Mouse (Mus musculus) midbrain, embryonic 10.5 days (tissue): Measurements from ENCODE around the gene Lck. TPM values are rescaled to one million over a fixed set of nuclear protein-coding genes. Genes with fewer than 3 reads are reported as not detected.

Experiments used
- DNase-seq: peaks from one replicate; pipeline ENCODE4 v3.0.0-alpha.2; 2017; ENCODE audit warnings: low spot score
- H3K27ac ChIP-seq: fragments of 300-500 bp; sonication (generic); replicated peaks from 2 replicates; pipeline ENCODE4 v1.5.1; 2016; ENCODE audit warnings: mild to moderate bottlenecking
- H3K27me3 ChIP-seq: fragments of 300-500 bp; sonication (generic); 2 replicates; pipeline ENCODE4 v1.6.1; 2016; ENCODE audit warnings: low read depth, mild to moderate bottlenecking; ENCODE audit not compliant: poor library complexity, severe bottlenecking
- H3K36me3 ChIP-seq: fragments of 300-500 bp; sonication (generic); 2 replicates; pipeline ENCODE4 v1.6.1; 2016; ENCODE audit warnings: mild to moderate bottlenecking, moderate library complexity
- H3K4me1 ChIP-seq: fragments of 300-500 bp; sonication (generic); 2 replicates; pipeline ENCODE4 v1.6.1; 2016
- H3K4me3 ChIP-seq: fragments of 300-500 bp; sonication (generic); 2 replicates; pipeline ENCODE4 v1.5.1; 2016; ENCODE audit warnings: mild to moderate bottlenecking, moderate library complexity
- H3K9me3 ChIP-seq: fragments of 300-500 bp; sonication (generic); replicated peaks from 2 replicates; pipeline ENCODE4 v1.6.1; 2016; ENCODE audit warnings: mild to moderate bottlenecking
- WGBS: fragments of 180-500 bp; shearing (Covaris S2); methylation state at CpG from one replicate; pipeline ENCODE4 v1.1.7; 2016; 5-methylcytosine and 5-hydroxymethylcytosine counted together
- polyA plus RNA-seq: library from polyadenylated mRNA; unstranded; fragments of >200 nt; fragmentation: Nextera tagmentation; extraction: Ambion mirVana; gene quantifications from 2 replicates; pipeline ENCODE4 v1.2.1, GENCODE M21; 2016

The Lck gene
- 4.7 and 7.2 TPM in 2 replicates for polyA plus RNA-seq

DNA sequence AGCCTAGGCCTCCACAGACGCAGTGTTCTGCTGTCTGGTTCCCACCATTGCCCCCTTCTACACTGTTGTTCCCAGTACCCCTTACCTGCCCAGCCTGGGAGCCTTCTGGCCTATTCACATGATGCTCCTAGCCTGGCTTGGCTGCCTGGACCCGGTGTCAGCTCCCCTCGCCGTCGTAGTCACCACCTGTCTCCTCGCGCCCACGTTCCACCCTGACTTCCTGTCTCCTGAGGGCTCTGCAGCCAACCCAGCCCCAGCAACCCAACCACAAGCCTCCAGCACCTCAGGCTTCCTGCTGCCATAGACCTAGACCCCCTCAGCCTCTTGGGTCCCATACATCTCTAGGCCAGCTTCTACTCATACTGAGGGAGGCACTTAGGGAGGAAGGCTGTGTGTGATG is at the start of gene Lck:
Lck (minus strand) TSS at position 212 of the 400 bp plus-strand sequence.
- peaks cover 18% of the 10 kb centered on the region for H3K4me1 ChIP-seq
- no peaks in the 10 kb centered on the region for H3K36me3 ChIP-seq
- H3K4me3 ChIP-seq = no peak within 1 kb of the TSS
- no peak within 1 kb of the TSS for H3K27ac ChIP-seq
- no peaks in the 10 kb centered on the region for H3K9me3 ChIP-seq
- DNase-seq = no peak
- 0 out of 2 replicates have a peak, but pooled peaks cover 5% of the 10 kb centered on the region for H3K27me3 ChIP-seq
- WGBS = 93% methylated on average over 8 of the region's 8 CpGs

DNA sequence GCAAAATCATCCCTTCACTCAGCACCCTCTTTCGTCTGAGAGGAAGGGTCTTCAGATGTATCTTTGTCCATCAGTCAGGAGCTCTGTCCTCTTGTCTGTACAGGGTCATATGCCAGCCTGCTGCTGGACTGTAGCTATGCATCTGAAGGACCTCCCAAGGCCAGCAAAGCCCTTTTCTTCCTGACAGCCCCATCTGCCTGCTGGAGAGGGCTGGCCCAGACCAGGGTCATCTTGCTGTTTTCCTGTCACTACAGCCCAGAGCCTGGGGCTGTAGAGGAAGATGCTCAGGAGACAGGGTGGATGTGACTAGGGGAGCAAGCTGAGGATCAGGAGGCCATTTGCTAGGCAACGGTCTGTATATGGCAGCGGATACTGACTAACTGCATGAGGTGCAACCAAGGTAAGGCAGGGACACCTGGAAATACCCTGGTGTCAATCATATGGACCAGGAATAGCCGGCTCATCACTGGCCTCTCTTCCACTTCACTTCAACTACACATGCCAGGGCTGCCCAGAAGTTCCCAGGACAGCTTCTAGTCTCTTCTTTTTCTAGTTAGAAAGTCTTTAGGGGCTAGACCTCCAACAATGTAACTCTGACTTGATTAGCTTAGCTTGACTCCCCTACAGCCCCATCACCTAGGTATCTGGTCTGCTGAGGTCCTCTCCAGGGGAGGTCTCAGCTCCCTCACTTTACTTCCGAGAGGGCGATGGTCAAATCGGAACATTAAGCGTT is 49.5 kb upstream of the Lck start:
- WGBS = 22% methylated on average over 8 of the region's 8 CpGs

DNA sequence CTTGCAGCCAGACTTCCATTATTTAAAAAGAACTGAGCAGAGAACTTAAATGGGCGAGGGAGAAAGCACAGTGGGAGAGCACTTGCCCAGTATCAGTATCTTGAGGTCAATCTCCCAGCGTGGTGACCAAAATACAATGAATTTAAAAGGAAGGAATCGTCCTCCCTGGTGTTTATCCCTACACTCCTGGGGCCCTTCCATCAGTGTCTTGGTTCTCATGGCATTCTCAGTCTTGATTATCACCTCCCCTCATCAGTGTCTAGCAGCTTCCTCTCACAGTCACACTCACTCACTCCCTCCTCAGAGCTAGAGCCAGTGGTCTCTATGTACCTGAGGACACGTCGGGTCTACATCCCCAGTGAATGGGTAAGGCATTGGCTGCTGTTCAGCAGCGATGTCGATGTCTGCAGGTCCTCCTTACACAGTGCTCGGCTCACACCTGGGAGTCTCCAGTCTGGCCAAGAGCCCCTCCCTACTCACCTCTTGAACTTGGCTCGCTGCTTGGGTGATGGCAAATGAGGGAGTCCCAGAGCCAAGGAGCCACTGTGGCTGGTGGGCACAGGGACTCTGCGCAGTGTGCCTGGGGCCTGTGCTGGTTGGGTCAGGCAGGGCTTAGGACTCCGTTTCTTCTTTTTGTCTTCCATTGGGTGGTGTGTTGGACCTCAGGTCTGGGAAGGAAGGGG is 48.8 kb upstream of the Lck start:
- WGBS = 80% methylated on average over 11 of the region's 11 CpGs
- Histone ChIP-seq H3K4me1 (peaks cover 57% of the 10 kb centered on the region), H3K9me3 (no peaks in the 10 kb centered on the region), H3K36me3 (peaks cover 17% of the 10 kb centered on the region), H3K27ac (peak overlapping the region; percentile 89), H3K27me3 (no peaks in the 10 kb centered on the region), H3K4me3 (peak overlapping the region; percentile 73)
- DNase-seq = no peak

More for the DNA sequence above, 49.5 kb upstream of the Lck start:
- peak overlapping the region; percentile 89 for H3K27ac ChIP-seq
- no peaks in the 10 kb centered on the region for H3K9me3 ChIP-seq
- H3K36me3 ChIP-seq = peaks cover 22% of the 10 kb centered on the region
- H3K4me3 ChIP-seq = peak overlapping the region; percentile 73
- no peak for DNase-seq
- no peaks in the 10 kb centered on the region for H3K27me3 ChIP-seq
- peaks cover 53% of the 10 kb centered on the region for H3K4me1 ChIP-seq

GRCm38 (mm10) chr4:129621283-129621841 is 47.9 kb upstream of the Lck start:
- WGBS = 85% methylated on average over 8 of the region's 8 CpGs
- DNase-seq = no peak

GRCm38 (mm10) chr4:129620419-129621282 is 47.2 kb upstream of the Lck start:
- WGBS = 90% methylated on average over 11 of the region's 11 CpGs
- Histone ChIP-seq H3K27me3 (no peaks in the 10 kb centered on the region), H3K4me1 (peaks cover 54% of the 10 kb centered on the region), H3K27ac (no peak overlapping the region), H3K4me3 (no peak overlapping the region), H3K36me3 (peaks cover 19% of the 10 kb centered on the region), H3K9me3 (no peaks in the 10 kb centered on the region)
- DNase-seq = no peak

More at GRCm38 (mm10) chr4:129621283-129621841, 47.9 kb upstream of the Lck start:
- Histone ChIP-seq H3K36me3 (peaks cover 17% of the 10 kb centered on the region), H3K4me1 (peaks cover 57% of the 10 kb centered on the region), H3K4me3 (peak overlapping the region; percentile 4; the same call in 1 of the 2 replicates), H3K27me3 (no peaks in the 10 kb centered on the region), H3K27ac (no peak overlapping the region), H3K9me3 (no peaks in the 10 kb centered on the region)

DNA sequence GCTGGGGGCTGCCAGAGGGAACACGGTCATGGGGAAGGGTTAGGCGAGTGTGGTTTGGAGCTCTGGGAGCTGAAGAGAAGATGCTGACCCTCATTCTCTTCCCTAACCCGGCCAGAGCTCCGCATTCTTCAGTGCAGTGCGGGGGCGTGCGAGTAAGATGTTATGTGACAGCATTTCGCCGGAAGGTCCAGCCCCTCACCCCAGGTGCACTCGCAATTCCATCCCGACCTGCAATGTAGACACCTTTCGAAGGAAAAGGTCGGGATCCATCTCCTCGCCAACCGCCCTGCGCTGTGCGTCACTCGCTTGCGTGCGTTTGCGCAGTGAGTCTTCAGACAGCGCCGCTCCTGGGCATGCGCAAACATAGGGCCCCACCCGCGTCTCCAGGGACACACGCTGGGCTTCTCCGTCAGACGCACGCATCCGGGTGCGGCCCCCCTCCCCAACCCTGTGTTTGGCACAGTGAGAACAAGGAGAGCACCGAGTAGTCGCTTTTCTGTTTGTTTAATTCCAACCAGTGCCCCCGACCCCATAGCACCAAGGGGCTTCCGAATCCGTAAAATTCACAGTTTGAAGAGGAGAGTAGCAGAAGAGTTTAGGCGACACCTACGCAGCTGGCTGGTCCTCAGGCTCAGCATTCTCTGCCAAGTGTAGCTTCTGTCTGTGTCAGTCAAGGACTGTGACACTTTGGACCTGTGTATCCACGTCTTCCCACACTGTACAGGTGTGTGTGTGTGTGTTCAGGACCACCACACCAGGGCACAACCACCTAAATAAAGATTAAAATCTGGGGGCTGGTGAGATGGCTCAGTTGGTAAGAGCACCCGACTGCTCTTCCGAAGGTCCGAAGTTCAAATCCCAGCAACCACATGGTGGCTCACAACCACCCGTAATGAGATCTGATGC is 45.6 kb upstream of the Lck start, which contains the start of gene Iqcc:
Iqcc (minus strand) TSS at position 314 of the 906 bp plus-strand sequence.
- H3K36me3 ChIP-seq = peaks cover 22% of the 10 kb centered on the region
- DNase-seq = peak; percentile 92
- H3K9me3 ChIP-seq = no peaks in the 10 kb centered on the region
- peaks cover 38% of the 10 kb centered on the region for H3K4me1 ChIP-seq
- H3K27ac ChIP-seq = peak within 1 kb of the TSS; percentile 91
- peak within 1 kb of the TSS; percentile 69 for H3K4me3 ChIP-seq
- no peaks in the 10 kb centered on the region for H3K27me3 ChIP-seq
- WGBS = 5% methylated on average over 44 of the region's 44 CpGs

- WGBS = 92% methylated on average over 5 of the region's 5 CpGs
- Histone ChIP-seq H3K4me1 (peaks cover 28% of the 10 kb centered on the region), H3K4me3 (peak overlapping the region; percentile 69), H3K27ac (peak overlapping the region; percentile 91), H3K27me3 (no peaks in the 10 kb centered on the region), H3K36me3 (peaks cover 22% of the 10 kb centered on the region), H3K9me3 (no peaks in the 10 kb centered on the region)
- DNase-seq = no peak
Measured at GRCm38 (mm10) chr4:129618031-129618430, 44.6 kb upstream of the Lck start.

- no peak overlapping the region for H3K27ac ChIP-seq
- no peak overlapping the region for H3K4me3 ChIP-seq
- peaks cover 22% of the 10 kb centered on the region for H3K36me3 ChIP-seq
- no peak for DNase-seq
- H3K27me3 ChIP-seq = no peaks in the 10 kb centered on the region
- H3K9me3 ChIP-seq = no peaks in the 10 kb centered on the region
- 97% methylated on average over 7 of the region's 7 CpGs for WGBS
- peaks cover 19% of the 10 kb centered on the region for H3K4me1 ChIP-seq
Measured at GRCm38 (mm10) chr4:129617121-129617641, 43.7 kb upstream of the Lck start.

DNA sequence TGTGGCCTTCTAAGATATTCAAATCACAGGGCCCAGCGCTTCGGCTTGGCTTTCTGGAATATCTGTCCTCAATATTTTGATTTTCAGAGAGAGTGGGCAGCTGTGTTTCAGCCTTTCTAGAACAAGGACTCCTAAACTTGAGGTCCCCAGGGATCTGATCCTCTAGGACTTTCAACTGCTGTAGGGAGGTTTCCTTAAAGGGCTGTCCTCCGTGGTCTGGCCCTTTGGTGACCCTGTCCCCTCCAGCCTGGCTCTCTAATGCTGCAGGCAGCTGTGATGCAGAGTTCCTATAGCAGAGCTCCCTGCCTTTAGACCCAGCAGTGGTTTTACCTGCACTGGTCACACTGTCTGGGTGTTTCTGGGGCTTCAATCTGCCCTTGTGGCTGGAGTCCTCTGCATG is 43.2 kb upstream of the Lck start:
- Histone ChIP-seq H3K36me3 (peaks cover 22% of the 10 kb centered on the region), H3K9me3 (no peaks in the 10 kb centered on the region), H3K27ac (no peak overlapping the region), H3K27me3 (no peaks in the 10 kb centered on the region), H3K4me3 (no peak overlapping the region), H3K4me1 (peaks cover 14% of the 10 kb centered on the region)
- DNase-seq = no peak
- WGBS = 94% methylated on average over 3 of the region's 3 CpGs

DNA sequence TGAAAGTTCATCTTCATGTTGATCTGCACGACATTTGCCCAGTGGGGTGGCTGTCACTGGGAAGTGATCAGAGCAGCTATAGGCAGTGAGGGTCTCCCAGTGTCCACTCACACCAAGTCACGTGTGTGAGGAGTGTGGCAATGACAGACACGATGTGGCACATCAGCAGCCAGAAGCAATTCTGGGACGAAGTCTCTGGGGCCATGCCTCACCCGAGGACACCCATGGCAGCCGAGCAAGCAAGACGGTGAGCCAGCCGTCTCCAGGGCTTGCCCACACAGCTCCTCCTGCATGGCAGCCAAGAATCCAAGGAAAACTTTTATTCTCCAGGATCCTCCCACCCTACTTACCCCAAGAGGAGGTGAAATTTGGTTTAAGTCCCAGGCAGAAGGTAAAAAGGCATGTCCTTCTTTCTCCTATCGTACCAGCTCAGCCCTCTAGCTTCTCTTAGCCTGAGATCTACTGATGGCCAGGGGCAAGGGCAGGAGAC is 42.4 kb upstream of the Lck start:
- no peaks in the 10 kb centered on the region for H3K9me3 ChIP-seq
- WGBS = 89% methylated on average over 9 of the region's 9 CpGs

DNA sequence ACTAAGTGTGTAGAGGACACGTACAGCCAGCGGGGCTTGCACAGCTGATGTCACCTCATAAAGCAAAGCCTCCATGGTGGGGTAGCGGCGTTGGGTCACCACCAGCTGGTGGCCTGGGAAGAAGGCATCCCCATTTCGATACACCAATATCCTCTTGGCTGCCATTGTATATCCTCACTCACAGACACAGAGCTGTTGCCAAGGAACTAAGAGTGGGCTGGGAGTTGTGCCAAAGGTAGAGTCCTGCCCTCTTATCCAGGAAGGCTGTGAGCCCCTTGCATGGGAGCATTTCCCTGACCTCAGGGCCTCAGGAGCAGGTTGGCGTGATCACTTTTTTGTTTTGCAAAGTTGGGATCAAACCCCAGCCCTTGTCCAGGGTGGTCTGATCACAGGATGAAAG is 40.7 kb upstream of the Lck start, which contains the start of gene Dcdc2b:
Dcdc2b (minus strand) TSS at position 165 of the 400 bp plus-strand sequence.
- no peak within 1 kb of the TSS for H3K27ac ChIP-seq
- peaks cover 11% of the 10 kb centered on the region for H3K4me1 ChIP-seq
- DNase-seq = no peak
- 87% methylated on average over 6 of the region's 6 CpGs for WGBS
- no peak within 1 kb of the TSS for H3K4me3 ChIP-seq
- H3K9me3 ChIP-seq = no peaks in the 10 kb centered on the region
- peaks cover 34% of the 10 kb centered on the region for H3K36me3 ChIP-seq
- no peaks in the 10 kb centered on the region for H3K27me3 ChIP-seq

More for the DNA sequence above, 42.4 kb upstream of the Lck start:
- no peaks in the 10 kb centered on the region for H3K27me3 ChIP-seq
- peaks cover 22% of the 10 kb centered on the region for H3K36me3 ChIP-seq
- peaks cover 14% of the 10 kb centered on the region for H3K4me1 ChIP-seq
- no peak for DNase-seq
- no peak overlapping the region for H3K27ac ChIP-seq
- no peak overlapping the region for H3K4me3 ChIP-seq
